Mouse (Mus musculus) heart, adult 2 months (tissue): ENCODE results near the gene Gpc5.

Experiments
- CTCF ChIP-seq: fragments of 200-600 bp; IDR thresholded peaks from 2 replicates; pipeline ENCODE4 v1.8.1; 2022; ENCODE audit warnings: antibody characterized with exemption, mild to moderate bottlenecking, moderate library complexity
- POLR2A ChIP-seq: fragments of 200-500 bp; IDR thresholded peaks from 2 replicates; pipeline ENCODE4 v1.6.1; 2011; ENCODE audit warnings: mild to moderate bottlenecking, low read depth, low read length, control low read depth; ENCODE audit not compliant: insufficient read depth

DNA sequence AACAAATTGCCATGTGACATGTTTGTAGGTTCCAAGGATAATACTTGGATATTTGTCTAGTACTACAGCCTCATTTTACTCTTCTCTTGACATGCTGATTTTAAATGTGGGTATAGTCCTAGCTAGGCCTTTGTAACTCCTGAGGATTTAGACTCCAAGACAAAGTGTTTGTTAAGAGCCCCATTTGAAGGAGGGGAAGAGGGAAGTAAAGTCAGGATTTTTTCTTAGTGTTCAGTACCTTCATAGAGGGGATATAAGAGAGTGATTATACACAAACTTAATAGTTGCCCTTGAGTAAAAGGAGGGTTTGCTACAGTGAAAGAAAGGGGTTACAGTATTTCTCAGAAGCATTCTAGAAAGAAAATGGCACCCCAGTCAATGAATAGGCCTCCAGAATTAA lies 42.2 kb upstream of the Gpc5 start:
- TF ChIP-seq CTCF (no peak), POLR2A (no peak)
